Mouse (Mus musculus) hindbrain, embryonic 12.5 days (tissue): ENCODE measurements around the gene Laptm4a. TPM values are rescaled to one million over a fixed set of nuclear protein-coding genes. Genes with fewer than 3 reads are reported as not detected.

Source experiments
- ATAC-seq: fragments of 200-750 bp; cut with Nextera tagmentation; 2 replicates; pipeline ENCODE4 v1.8.0; 2017; ENCODE audit warnings: moderate TSS enrichment; ENCODE audit not compliant: low FRiP score
- H3K27ac ChIP-seq: fragments of 300-500 bp; sonication (generic); 2 replicates; pipeline ENCODE4 v1.5.1; 2016; ENCODE audit warnings: mild to moderate bottlenecking
- H3K27me3 ChIP-seq: fragments of 300-500 bp; sonication (generic); 2 replicates; pipeline ENCODE4 v1.6.1; 2016; ENCODE audit warnings: mild to moderate bottlenecking
- H3K36me3 ChIP-seq: fragments of 300-500 bp; sonication (generic); 2 replicates; pipeline ENCODE4 v1.6.1; 2016; ENCODE audit warnings: mild to moderate bottlenecking
- H3K4me1 ChIP-seq: fragments of 300-500 bp; sonication (generic); 2 replicates; pipeline ENCODE4 v1.6.1; 2016
- H3K4me2 ChIP-seq: fragments of 300-500 bp; sonication (generic); replicated peaks from 2 replicates; pipeline ENCODE4 v1.6.1; 2016; ENCODE audit warnings: mild to moderate bottlenecking
- H3K4me3 ChIP-seq: fragments of 300-500 bp; sonication (generic); 2 replicates; pipeline ENCODE4 v1.5.1; 2016; ENCODE audit warnings: mild to moderate bottlenecking
- H3K9ac ChIP-seq: fragments of 300-500 bp; sonication (generic); 2 replicates; pipeline ENCODE4 v1.6.1; 2016; ENCODE audit warnings: mild to moderate bottlenecking, moderate library complexity
- H3K9me3 ChIP-seq: fragments of 300-500 bp; sonication (generic); replicated peaks from 2 replicates; pipeline ENCODE4 v1.6.1; 2016; ENCODE audit warnings: mild to moderate bottlenecking
- WGBS: fragments of 180-500 bp; shearing (Covaris S2); methylation state at CpG from one replicate; pipeline ENCODE4 v1.1.7; 2016; 5-methylcytosine and 5-hydroxymethylcytosine counted together
- polyA plus RNA-seq: library from polyadenylated mRNA; unstranded; fragments of >200 nt; fragmentation: Nextera tagmentation; extraction: Ambion mirVana; gene quantifications from 2 replicates; pipeline ENCODE4 v1.2.1, GENCODE M21; 2016

Laptm4a gene
- 222 and 249 TPM in 2 replicates for polyA plus RNA-seq

- peak; percentile 99 for ATAC-seq
- no peaks in the 10 kb centered on the region for H3K27me3 ChIP-seq
- H3K9ac ChIP-seq: peak within 1 kb of the TSS; percentile 79
- H3K4me1 ChIP-seq: peaks cover 22% of the 10 kb centered on the region
- under 1% methylated on average over 73 of the region's 73 CpGs for WGBS
- peak within 1 kb of the TSS; percentile 79 for H3K4me2 ChIP-seq
- H3K4me3 ChIP-seq: peak within 1 kb of the TSS; percentile 72
- H3K9me3 ChIP-seq: no peaks in the 10 kb centered on the region
- H3K36me3 ChIP-seq: peaks cover 4% of the 10 kb centered on the region; the same call in 1 of the 2 replicates
- H3K27ac ChIP-seq: peak within 1 kb of the TSS; percentile 96
Measured at GRCm38 (mm10) chr12:8921394-8922368, at the start of gene Laptm4a. Gene Laptm4a, plus strand, starts transcription at chr12:8921664.

GRCm38 (mm10) chr12:8875583-8875982, 45.9 kb upstream of the Laptm4a start:
- no peaks in the 10 kb centered on the region for H3K4me1 ChIP-seq
- no peaks in the 10 kb centered on the region for H3K27me3 ChIP-seq
- H3K27ac ChIP-seq: no peak overlapping the region
- WGBS: 84% methylated on average over 9 of the region's 9 CpGs
- H3K4me2 ChIP-seq: no peak overlapping the region
- no peak for ATAC-seq
- no peaks in the 10 kb centered on the region for H3K9me3 ChIP-seq
- no peak overlapping the region for H3K9ac ChIP-seq
- H3K4me3 ChIP-seq: no peak overlapping the region
- no peaks in the 10 kb centered on the region for H3K36me3 ChIP-seq

GRCm38 (mm10) chr12:8876865-8877264, 44.6 kb upstream of the Laptm4a start:
- 80% methylated on average over 5 of the region's 5 CpGs for WGBS
- Histone ChIP-seq H3K27me3 (no peaks in the 10 kb centered on the region), H3K4me2 (no peak overlapping the region), H3K9ac (no peak overlapping the region), H3K27ac (no peak overlapping the region), H3K4me1 (no peaks in the 10 kb centered on the region), H3K4me3 (no peak overlapping the region), H3K36me3 (no peaks in the 10 kb centered on the region), H3K9me3 (no peaks in the 10 kb centered on the region)
- ATAC-seq: no peak

- ATAC-seq: no peak
- Histone ChIP-seq H3K9ac (no peak overlapping the region), H3K4me2 (no peak overlapping the region), H3K27ac (no peak overlapping the region), H3K36me3 (no peaks in the 10 kb centered on the region), H3K9me3 (no peaks in the 10 kb centered on the region), H3K4me3 (no peak overlapping the region), H3K27me3 (no peaks in the 10 kb centered on the region), H3K4me1 (no peaks in the 10 kb centered on the region)
- 77% methylated on average over 6 of the region's 6 CpGs for WGBS
Measured at GRCm38 (mm10) chr12:8877413-8877812, 44.1 kb upstream of the Laptm4a start.

DNA sequence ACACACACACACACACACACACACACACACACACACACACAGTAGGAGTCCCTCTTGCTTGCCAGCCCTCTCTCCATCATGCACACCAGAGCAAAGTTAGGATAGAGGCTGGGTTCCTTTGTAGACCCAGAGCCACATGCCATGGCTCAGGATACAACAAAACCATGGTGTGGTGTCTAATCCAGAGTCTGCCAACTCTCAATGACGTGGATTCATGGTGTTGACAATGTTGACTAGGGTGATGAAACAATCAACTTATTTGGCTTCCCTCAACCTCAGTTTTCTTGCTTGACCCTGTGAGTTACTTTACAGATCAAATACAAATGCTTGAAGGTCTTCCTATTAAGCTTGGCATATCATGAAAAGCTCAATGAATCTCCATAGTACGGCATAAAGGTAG, 42.7 kb upstream of the Laptm4a start:
- Histone ChIP-seq H3K4me3 (no peak overlapping the region), H3K9me3 (no peaks in the 10 kb centered on the region), H3K4me2 (no peak overlapping the region), H3K27ac (no peak overlapping the region), H3K27me3 (no peaks in the 10 kb centered on the region), H3K4me1 (no peaks in the 10 kb centered on the region), H3K36me3 (no peaks in the 10 kb centered on the region), H3K9ac (no peak overlapping the region)
- ATAC-seq: no peak
- 87% methylated on average over 2 of the region's 2 CpGs for WGBS

DNA sequence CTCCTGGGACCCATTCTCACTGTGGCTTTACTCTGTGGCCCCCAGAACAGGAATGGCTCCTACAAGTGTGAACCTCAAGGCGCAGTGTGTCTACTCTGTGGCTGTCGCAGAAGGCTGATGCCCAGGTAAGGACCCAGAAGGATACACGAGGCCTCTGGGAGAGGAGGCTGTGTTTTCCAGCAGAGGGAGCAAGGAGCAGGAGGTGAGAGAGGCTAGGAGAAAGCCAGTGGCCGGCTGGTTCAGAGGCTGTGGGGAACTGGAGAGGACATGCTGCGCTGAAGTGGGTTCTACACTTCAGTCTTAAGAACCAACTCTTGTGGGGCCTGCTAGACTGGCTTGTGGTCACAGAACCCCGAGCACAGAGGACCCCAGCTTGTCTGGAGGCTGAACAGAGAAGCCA, 42.1 kb upstream of the Laptm4a start:
- no peak for ATAC-seq
- Histone ChIP-seq H3K36me3 (no peaks in the 10 kb centered on the region), H3K4me3 (no peak overlapping the region), H3K9me3 (no peaks in the 10 kb centered on the region), H3K27me3 (no peaks in the 10 kb centered on the region), H3K4me2 (no peak overlapping the region), H3K27ac (no peak overlapping the region), H3K4me1 (0 out of 2 replicates have a peak, but pooled peaks cover 2% of the 10 kb centered on the region), H3K9ac (no peak overlapping the region)
- WGBS: 64% methylated on average over 6 of the region's 6 CpGs

DNA sequence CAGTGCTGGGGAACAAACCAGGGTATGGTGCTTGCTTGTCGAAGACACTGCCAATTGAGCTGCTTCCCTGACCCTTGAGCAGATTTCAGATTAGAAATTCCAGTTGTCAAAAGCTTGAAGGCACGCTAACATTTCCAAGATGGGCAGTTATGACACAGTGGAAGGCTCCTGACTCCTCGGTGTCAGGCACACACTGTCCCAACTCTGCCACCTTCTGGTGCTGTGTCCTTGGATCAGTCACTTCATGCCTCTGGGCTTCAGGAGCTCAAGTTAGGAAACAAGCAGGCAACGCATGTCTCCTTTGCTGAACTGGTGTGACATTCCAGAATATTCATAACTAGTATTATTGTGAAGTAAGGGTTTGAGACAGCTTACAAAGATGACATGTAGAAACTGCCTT, 39.7 kb upstream of the Laptm4a start:
- Histone ChIP-seq H3K4me2 (no peak overlapping the region), H3K27me3 (no peaks in the 10 kb centered on the region), H3K4me3 (no peak overlapping the region), H3K9me3 (no peaks in the 10 kb centered on the region), H3K4me1 (peaks cover 17% of the 10 kb centered on the region), H3K9ac (no peak overlapping the region), H3K36me3 (no peaks in the 10 kb centered on the region), H3K27ac (no peak overlapping the region)
- no peak for ATAC-seq
- 63% methylated on average over 4 of the region's 4 CpGs for WGBS

DNA sequence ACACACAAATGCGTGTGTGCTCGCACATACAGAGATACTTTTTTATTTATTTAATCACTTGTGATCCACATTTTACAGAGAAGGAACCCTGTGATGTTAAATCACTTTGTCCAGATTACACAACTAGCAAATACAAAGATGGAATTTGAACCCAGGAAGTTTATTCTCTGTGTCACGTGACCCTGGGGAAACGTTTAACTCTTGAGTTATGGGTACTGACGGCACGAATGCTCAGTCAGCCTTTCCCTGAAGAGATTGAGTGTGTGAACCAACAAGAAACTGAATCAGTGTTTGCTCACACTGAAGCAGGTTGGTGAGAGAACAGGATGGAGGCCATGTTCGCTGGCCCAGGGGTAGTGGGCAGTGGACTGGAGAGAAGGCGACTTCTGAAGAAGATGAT, 39.1 kb upstream of the Laptm4a start:
- Histone ChIP-seq H3K4me1 (peaks cover 17% of the 10 kb centered on the region), H3K9me3 (no peaks in the 10 kb centered on the region), H3K27me3 (no peaks in the 10 kb centered on the region), H3K9ac (no peak overlapping the region), H3K36me3 (no peaks in the 10 kb centered on the region), H3K4me3 (no peak overlapping the region), H3K4me2 (no peak overlapping the region), H3K27ac (no peak overlapping the region)
- ATAC-seq: no peak
- WGBS: 86% methylated on average over 8 of the region's 8 CpGs

DNA sequence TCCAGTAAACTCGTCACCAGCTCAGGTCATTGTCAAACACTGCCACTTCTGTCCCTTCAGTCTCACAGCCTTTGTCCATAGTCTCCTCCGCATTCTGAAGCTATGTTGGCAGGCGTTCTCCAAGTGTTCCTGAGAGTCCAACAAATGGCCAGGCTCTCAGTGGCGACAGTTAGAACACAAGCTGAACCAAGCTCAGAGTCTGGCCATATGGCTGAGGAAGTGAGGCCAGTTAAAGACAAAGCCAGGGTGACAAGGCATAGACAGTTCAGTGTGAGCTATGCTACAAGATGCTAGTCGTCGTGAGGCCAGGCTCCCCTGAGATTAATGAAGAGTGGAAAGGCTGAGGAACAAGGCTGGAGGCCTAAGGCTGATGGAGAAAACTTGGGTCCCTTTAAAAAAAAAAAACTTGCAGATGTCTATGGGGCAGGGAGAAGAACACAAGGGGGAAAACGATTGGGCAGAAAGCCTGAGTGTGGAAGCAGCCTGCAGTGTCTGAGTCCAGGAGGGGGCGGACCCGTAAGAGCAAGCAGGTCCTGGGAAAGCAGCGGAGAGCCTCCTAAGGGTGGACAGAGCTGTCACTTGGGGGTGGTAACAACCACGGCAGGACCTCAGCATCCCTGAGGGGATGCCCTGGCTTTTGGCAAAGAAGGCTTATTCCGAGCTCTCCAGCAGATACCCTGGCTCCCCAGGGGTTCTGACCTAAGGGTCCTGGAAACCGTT, 36.9 kb upstream of the Laptm4a start:
- H3K36me3 ChIP-seq: no peaks in the 10 kb centered on the region
- H3K4me1 ChIP-seq: peaks cover 17% of the 10 kb centered on the region
- ATAC-seq: no peak

GRCm38 (mm10) chr12:8885146-8885543, 36.3 kb upstream of the Laptm4a start:
- ATAC-seq: no peak
- Histone ChIP-seq H3K4me3 (no peak overlapping the region), H3K27me3 (no peaks in the 10 kb centered on the region), H3K36me3 (no peaks in the 10 kb centered on the region), H3K27ac (no peak overlapping the region), H3K4me1 (peaks cover 17% of the 10 kb centered on the region), H3K4me2 (peak overlapping the region; percentile 26; the same call in 1 of the 2 replicates), H3K9ac (no peak overlapping the region), H3K9me3 (no peaks in the 10 kb centered on the region)
- 9% methylated on average over 4 of the region's 4 CpGs for WGBS

More for the DNA sequence above, 36.9 kb upstream of the Laptm4a start:
- H3K4me2 ChIP-seq: peak overlapping the region; percentile 26; the same call in 1 of the 2 replicates
- no peaks in the 10 kb centered on the region for H3K9me3 ChIP-seq
- H3K4me3 ChIP-seq: no peak overlapping the region
- no peak overlapping the region for H3K9ac ChIP-seq
- H3K27ac ChIP-seq: no peak overlapping the region
- 24% methylated on average over 13 of the region's 13 CpGs for WGBS
- no peaks in the 10 kb centered on the region for H3K27me3 ChIP-seq

DNA sequence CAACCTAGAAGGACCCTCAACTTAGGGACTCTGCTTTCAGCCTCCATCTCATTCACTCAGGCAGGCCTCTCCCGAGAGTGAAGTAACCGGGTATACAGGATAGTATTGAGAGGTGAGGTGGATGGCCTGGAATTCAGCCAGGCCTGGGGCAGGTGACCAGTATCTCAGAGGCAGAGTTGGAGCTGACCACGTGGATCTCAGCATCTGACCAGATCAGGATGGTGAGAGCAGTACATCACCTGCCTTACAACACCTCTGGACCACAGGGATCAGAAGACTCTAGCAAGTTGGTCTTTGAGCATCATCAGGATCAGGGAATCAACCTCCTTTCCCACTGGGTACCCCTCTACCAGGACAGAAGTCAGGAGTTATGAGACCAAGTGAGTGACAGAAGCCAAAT, 35.5 kb upstream of the Laptm4a start:
- ATAC-seq: no peak
- Histone ChIP-seq H3K9ac (no peak overlapping the region), H3K9me3 (no peaks in the 10 kb centered on the region), H3K27ac (no peak overlapping the region), H3K4me1 (peaks cover 17% of the 10 kb centered on the region), H3K4me2 (no peak overlapping the region), H3K36me3 (no peaks in the 10 kb centered on the region), H3K4me3 (no peak overlapping the region), H3K27me3 (no peaks in the 10 kb centered on the region)
- 66% methylated on average over 3 of the region's 3 CpGs for WGBS

DNA sequence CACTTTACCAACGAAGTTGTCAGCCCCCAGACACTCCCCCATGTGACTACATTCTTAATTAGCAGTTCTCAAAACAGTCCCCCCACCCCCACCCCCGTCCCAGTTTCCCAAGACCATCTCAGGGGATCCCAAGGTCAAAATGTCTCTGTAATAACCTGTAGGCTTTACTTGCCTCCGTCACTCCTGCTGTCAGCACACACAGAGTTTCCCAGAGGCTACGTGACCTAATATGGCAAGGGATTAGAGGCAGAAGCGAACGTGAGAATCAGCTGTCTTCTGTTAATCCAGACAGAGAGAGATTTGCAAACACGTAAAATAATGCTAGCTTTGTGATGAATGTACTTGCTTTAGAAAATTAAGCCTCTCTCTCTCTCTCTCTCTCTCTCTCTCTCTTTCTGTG, 33.0 kb upstream of the Laptm4a start:
- Histone ChIP-seq H3K9me3 (no peaks in the 10 kb centered on the region), H3K27me3 (no peaks in the 10 kb centered on the region), H3K4me3 (no peak overlapping the region), H3K27ac (no peak overlapping the region), H3K4me2 (no peak overlapping the region), H3K4me1 (peaks cover 18% of the 10 kb centered on the region), H3K36me3 (no peaks in the 10 kb centered on the region), H3K9ac (no peak overlapping the region)
- no peak for ATAC-seq
- WGBS: 46% methylated on average over 7 of the region's 7 CpGs
